Mouse (Mus musculus) midbrain, postnatal 0 days (tissue): ENCODE results near the gene Sart1. TPM values are rescaled to one million over a fixed set of nuclear protein-coding genes. Genes with fewer than 3 reads are reported as not detected.

Source experiments
- ATAC-seq: fragments of 200-750 bp; cut with Nextera tagmentation; 2 replicates; pipeline ENCODE4 v1.8.0; 2017; ENCODE audit warnings: moderate number of reproducible peaks, mild to moderate bottlenecking, moderate TSS enrichment, moderate library complexity; ENCODE audit not compliant: low FRiP score
- DNase-seq: peaks from one replicate; pipeline ENCODE4 v3.0.0-alpha.2; 2015; ENCODE audit warnings: low spot score
- H3K27ac ChIP-seq: fragments of 300-500 bp; sonication (generic); 2 replicates; pipeline ENCODE4 v1.5.1; 2014; ENCODE audit warnings: low read depth, mild to moderate bottlenecking, low read length, mixed read lengths
- H3K27me3 ChIP-seq: fragments of 300-500 bp; sonication (generic); 2 replicates; pipeline ENCODE4 v1.6.1; 2014; ENCODE audit warnings: low read length, control low read depth, mixed read lengths; ENCODE audit not compliant: insufficient read depth
- H3K36me3 ChIP-seq: fragments of 300-500 bp; sonication (generic); 2 replicates; pipeline ENCODE4 v1.6.1; 2014; ENCODE audit warnings: low read length, control low read depth, mixed read lengths; ENCODE audit not compliant: insufficient read depth
- H3K4me1 ChIP-seq: fragments of 300-500 bp; sonication (generic); 2 replicates; pipeline ENCODE4 v1.6.1; 2014; ENCODE audit warnings: mild to moderate bottlenecking, control low read depth, antibody characterized with exemption, low read length, mixed read lengths; ENCODE audit not compliant: insufficient read depth
- H3K4me2 ChIP-seq: fragments of 300-500 bp; sonication (generic); 2 replicates; pipeline ENCODE4 v1.6.1; 2014; ENCODE audit warnings: low read depth, mild to moderate bottlenecking, low read length, mixed read lengths; ENCODE audit not compliant: poor library complexity, severe bottlenecking
- H3K4me3 ChIP-seq: fragments of 300-500 bp; sonication (generic); 2 replicates; pipeline ENCODE4 v1.5.1; 2014; ENCODE audit warnings: low read depth, mild to moderate bottlenecking, low read length, moderate library complexity
- H3K9ac ChIP-seq: fragments of 300-500 bp; sonication (generic); replicated peaks from 2 replicates; pipeline ENCODE4 v1.6.1; 2014; ENCODE audit warnings: mild to moderate bottlenecking, low read length, moderate library complexity, mixed read lengths; ENCODE audit not compliant: poor library complexity, severe bottlenecking
- H3K9me3 ChIP-seq: fragments of 300-500 bp; sonication (generic); 2 replicates; pipeline ENCODE4 v1.6.1; 2016; ENCODE audit warnings: low read length, control low read depth
- CTCF ChIP-seq: IDR thresholded peaks from 2 replicates; pipeline ENCODE4 v1.5.1; 2016; ENCODE audit warnings: antibody characterized with exemption, mild to moderate bottlenecking
- WGBS: fragments of 180-500 bp; shearing (Covaris S2); extraction: QIAGEN DNeasy Blood & Tissue Kit; methylation state at CpG from one replicate; pipeline ENCODE4 v1.1.7; 2014; 5-methylcytosine and 5-hydroxymethylcytosine counted together
- polyA plus RNA-seq: library from polyadenylated mRNA; unstranded; fragments of >200 nt; fragmentation: Nextera tagmentation; extraction: Ambion mirVana; gene quantifications from 2 replicates; pipeline ENCODE4 v1.2.1, GENCODE M21; 2015
- total RNA-seq: library from RNA; depleted of rRNA; stranded (reverse); fragments of >200 nt; gene quantifications from 2 replicates; pipeline ENCODE4 v1.2.3, GENCODE M21; 2014

Gene Sart1
- total and polyA plus RNA-seq, 2 experiments from 2014 or later = 28.9 to 51.0 TPM

DNA sequence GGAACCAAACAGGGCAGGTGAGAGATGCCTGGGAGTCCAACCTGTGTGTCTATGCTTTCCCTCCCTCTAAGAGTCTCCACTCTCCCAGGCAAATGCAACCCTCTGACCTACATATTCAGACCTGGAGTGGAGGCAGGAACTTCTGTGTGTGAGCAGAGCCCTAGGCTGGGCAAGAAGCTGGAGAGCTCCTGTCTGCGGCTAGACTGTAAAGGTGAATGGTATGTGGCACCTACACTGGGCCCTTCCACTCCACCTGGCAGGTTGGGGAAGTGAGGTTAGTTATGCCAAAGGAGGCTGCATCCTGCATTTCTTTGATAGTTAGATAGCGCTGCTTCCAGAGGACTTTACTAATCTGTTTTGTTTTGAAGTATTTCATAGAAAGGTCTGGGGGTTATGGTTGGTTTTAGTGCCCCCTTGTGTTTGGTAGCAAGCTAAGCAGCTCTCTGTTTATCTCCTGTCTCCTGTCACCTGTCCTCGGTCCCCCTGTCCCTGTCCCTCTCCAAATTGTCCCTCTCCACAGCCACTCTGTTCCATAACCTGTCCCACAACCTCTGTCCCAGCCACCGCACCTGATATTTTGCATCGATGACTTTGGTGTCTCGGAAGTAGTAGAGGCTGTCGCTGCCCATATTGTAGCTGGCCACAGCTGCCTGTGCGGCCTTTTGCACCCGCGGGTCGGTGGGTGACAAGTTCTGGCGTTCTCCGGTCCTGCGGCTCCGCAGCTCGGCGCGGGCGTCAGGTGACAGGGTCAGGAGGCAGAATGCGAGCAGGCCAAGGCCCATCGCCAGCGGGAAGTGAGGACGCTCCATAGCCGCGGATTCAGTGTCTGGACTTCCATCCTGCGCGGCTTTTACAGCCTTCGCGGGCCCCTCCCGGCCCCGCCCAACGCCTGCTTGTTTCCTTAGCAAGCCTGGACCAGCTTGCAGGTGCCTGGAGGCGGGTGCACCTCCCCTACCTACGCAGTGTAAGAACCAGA is 39.7 kb downstream of the Sart1 start:
- no peak overlapping the region for H3K27ac ChIP-seq
- no peaks in the 10 kb centered on the region for H3K9me3 ChIP-seq
- no peaks in the 10 kb centered on the region for H3K36me3 ChIP-seq
- peaks cover 10% of the 10 kb centered on the region; the same call in 1 of the 2 replicates for H3K4me1 ChIP-seq
- no peaks in the 10 kb centered on the region for H3K27me3 ChIP-seq
- H3K4me2 ChIP-seq = peak overlapping the region; percentile 72
- DNase-seq = peak; percentile 66
- WGBS = 6% methylated on average over 34 of the region's 34 CpGs
- H3K9ac ChIP-seq = peak overlapping the region; percentile 68
- TF ChIP-seq CTCF = peak; percentile 76
- peak overlapping the region; percentile 41 for H3K4me3 ChIP-seq
- ATAC-seq = 0 out of 2 replicates have a peak, but pooled peaks have one; percentile 38

GRCm38 (mm10) chr19:5348064-5348463 is 40.4 kb downstream of the Sart1 start:
- no peak overlapping the region for H3K27ac ChIP-seq
- peaks cover 10% of the 10 kb centered on the region; the same call in 1 of the 2 replicates for H3K4me1 ChIP-seq
- H3K4me2 ChIP-seq = no peak overlapping the region
- no peak overlapping the region for H3K4me3 ChIP-seq
- ATAC-seq = no peak
- no peaks in the 10 kb centered on the region for H3K27me3 ChIP-seq
- H3K9ac ChIP-seq = no peak overlapping the region
- no peaks in the 10 kb centered on the region for H3K9me3 ChIP-seq
- no peak for TF ChIP-seq CTCF
- DNase-seq = no peak
- H3K36me3 ChIP-seq = no peaks in the 10 kb centered on the region
- WGBS = 72% methylated on average over 6 of the region's 6 CpGs

GRCm38 (mm10) chr19:5345297-5346131 is 43.0 kb downstream of the Sart1 start:
- no peak overlapping the region for H3K27ac ChIP-seq
- H3K36me3 ChIP-seq = no peaks in the 10 kb centered on the region
- TF ChIP-seq CTCF = no peak
- no peaks in the 10 kb centered on the region for H3K27me3 ChIP-seq
- no peaks in the 10 kb centered on the region for H3K9me3 ChIP-seq
- no peak overlapping the region for H3K4me3 ChIP-seq
- no peak overlapping the region for H3K9ac ChIP-seq
- H3K4me1 ChIP-seq = peaks cover 10% of the 10 kb centered on the region; the same call in 1 of the 2 replicates
- 77% methylated on average over 6 of the region's 6 CpGs for WGBS
- H3K4me2 ChIP-seq = no peak overlapping the region
- ATAC-seq (no peak), DNase-seq (no peak)

- 88% methylated on average over 7 of the region's 7 CpGs for WGBS
- no peak overlapping the region for H3K4me2 ChIP-seq
- H3K4me3 ChIP-seq = no peak overlapping the region
- H3K27ac ChIP-seq = no peak overlapping the region
- H3K9me3 ChIP-seq = no peaks in the 10 kb centered on the region
- no peaks in the 10 kb centered on the region for H3K4me1 ChIP-seq
- TF ChIP-seq CTCF = no peak
- DNase-seq = no peak
- no peaks in the 10 kb centered on the region for H3K36me3 ChIP-seq
- no peaks in the 10 kb centered on the region for H3K27me3 ChIP-seq
- ATAC-seq = no peak
- no peak overlapping the region for H3K9ac ChIP-seq
Measured at GRCm38 (mm10) chr19:5341360-5341759, 47.1 kb downstream of the Sart1 start.

DNA sequence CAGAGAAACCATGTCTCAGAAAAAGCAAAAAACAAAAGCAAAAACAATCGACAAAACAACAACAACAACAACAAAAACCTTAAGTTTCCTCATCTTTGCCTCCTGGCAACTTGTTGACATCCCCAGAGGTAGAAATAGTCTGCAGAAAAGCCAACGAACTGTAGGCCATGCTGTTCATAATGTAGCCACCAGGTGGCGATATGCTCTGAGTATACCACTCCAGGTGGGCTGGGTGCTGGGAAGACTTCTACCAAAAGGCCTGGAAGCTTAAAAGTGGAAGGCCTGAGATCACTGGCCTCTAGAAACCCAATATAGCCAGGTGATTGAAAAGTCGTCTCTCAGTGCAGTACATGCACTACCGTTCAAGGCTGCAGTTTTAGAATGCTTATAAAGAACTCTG is 50.5 kb downstream of the Sart1 start:
- Histone ChIP-seq H3K9ac (no peak overlapping the region), H3K4me2 (no peak overlapping the region), H3K9me3 (no peaks in the 10 kb centered on the region), H3K27me3 (no peaks in the 10 kb centered on the region), H3K4me3 (no peak overlapping the region), H3K27ac (no peak overlapping the region), H3K36me3 (no peaks in the 10 kb centered on the region), H3K4me1 (no peaks in the 10 kb centered on the region)
- 25% methylated on average over 5 of the region's 5 CpGs for WGBS
- no peak for ATAC-seq
- peak; percentile 82 for TF ChIP-seq CTCF
- DNase-seq = peak; percentile 64
